Mouse (Mus musculus): ENCODE measurements around the gene March5. TPM values are rescaled to one million over a fixed set of nuclear protein-coding genes. Genes with fewer than 3 reads are reported as not detected.

Gene March5
- total RNA-seq, 1 experiment from 2014 or later, result 143 TPM

DNA sequence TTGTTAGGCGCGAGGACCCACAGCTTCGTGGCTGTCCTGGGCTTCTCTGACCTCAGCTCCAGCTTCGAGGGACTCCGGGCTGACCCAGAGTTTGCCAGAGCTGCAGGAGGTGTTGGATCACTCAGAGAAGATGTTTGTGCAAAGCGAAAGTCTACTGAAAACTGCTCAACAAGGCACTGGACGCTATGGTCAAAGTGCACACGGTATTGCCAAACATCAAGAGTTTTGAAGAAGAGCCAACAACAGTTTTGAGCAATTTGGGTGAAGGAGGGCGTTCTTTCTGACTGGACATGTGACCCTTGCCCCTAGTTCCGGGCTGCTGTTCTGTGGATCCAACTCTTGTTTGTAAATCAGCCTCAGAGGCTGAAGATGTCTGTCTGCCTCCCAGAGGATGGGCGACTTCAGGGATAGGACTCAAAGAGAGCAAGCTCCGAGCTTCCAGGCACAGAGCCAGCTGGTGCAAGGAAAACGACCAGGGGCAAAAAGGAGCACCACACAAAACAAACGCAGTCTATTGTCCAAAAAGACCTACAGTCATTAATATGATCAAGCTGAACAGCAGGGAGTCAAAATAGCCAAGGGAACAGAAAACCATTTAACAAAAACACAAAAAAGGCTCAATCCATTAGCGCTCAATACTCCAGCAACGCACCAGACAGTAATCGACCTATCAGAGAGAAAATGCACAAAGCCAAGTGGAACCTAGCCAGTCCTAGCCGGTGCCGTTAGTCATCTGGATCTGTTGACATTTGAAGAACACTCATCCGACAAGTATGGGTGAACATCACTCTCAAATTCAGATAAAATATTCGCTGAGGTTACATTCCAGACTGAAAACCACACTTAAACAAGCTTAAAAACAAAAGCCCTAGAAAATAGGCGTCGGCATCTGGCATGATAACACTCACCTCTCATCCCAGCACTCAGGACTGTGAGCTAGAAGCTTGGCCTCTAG is 56.9 kb downstream of the March5 start:
- peak; percentile 88 for DNase-seq

- DNase-seq, result peak; percentile 96
Measured at GRCm38 (mm10) chr19:37265333-37266103, 58.2 kb downstream of the March5 start.

- DNase-seq, result no peak
Measured at GRCm38 (mm10) chr19:37269106-37269505, 61.8 kb downstream of the March5 start.

Other genes starting within 250 kb of the March5 start
- gene Cpeb3, start 1.1 kb downstream of the March5 start, total RNA-seq (2021), result 15.4 and 19.3 TPM in 2 replicates
- 76.9 and 81.1 TPM in 2 replicates for gene Ide, start 130.3 kb downstream of the March5 start, total RNA-seq (2021)
- 10.3 and 12.5 TPM in 2 replicates for gene Kif11, start 168.9 kb downstream of the March5 start, total RNA-seq (2021)
- 28.5 and 33.8 TPM in 2 replicates for gene Hhex, start 227.3 kb downstream of the March5 start, total RNA-seq (2021)